ENCODE assay signal across 20 mouse cellular contexts in genomic region chr19:7458901-7459300, GRCm38 (mm10). TPM values are rescaled to one million over a fixed set of nuclear protein-coding genes. Genes with fewer than 3 reads are reported as not detected.
A peak's percentile ranks its signal among the peaks of the same experiment; 100 is the strongest.
DNase-seq lines count a peak whose midpoint lies in the region; ATAC-seq lines count a peak whose summit lies in the region.
"Had no signal": no experiment of that assay in that cellular context is flagged by ENCODE, and none has a peak within 500 bp of the region (broad histone marks: within the 10 kb centered on the region; RNA-seq: fewer than 3 reads in every experiment).

No protein-coding gene starts in this region.

- H3K4me1 ChIP-seq in kidney, embryonic 14.5 days (ENCODE audit: control insufficient read depth, insufficient read depth, low read length), result peaks cover 7% of the 10 kb centered on the region
- peaks cover 19% of the 10 kb centered on the region for H3K4me1 ChIP-seq in kidney, embryonic 16.5 days (ENCODE audit: insufficient read depth, low read length)
- H3K4me1 ChIP-seq: heart, embryonic 10.5 days had no signal

- ATAC-seq in kidney, embryonic 14.5 days (ENCODE audit: low FRiP score, low TSS enrichment), result peak; percentile 68; the same call in 1 of the 2 replicates
- peak; percentile 74 for ATAC-seq in kidney, embryonic 16.5 days (ENCODE audit: low FRiP score, low TSS enrichment)
- ATAC-seq: forebrain, embryonic 16.5 days had no signal

- H3K9ac ChIP-seq in kidney, embryonic 14.5 days (ENCODE audit: low read depth, low read length), result no peak overlapping the region; the same call in 1 of the 2 replicates
- no peak overlapping the region for H3K9ac ChIP-seq in kidney, embryonic 16.5 days (replicated peaks; ENCODE audit: low read length)
- H3K9ac ChIP-seq: embryonic facial prominence, embryonic 13.5 days; forebrain, embryonic 12.5 days; hindbrain, embryonic 14.5 days had no signal

- peaks cover 6% of the 10 kb centered on the region; the same call in 1 of the 2 replicates for H3K36me3 ChIP-seq in kidney, embryonic 14.5 days (ENCODE audit: control insufficient read depth, insufficient read depth, low read length)
- H3K36me3 ChIP-seq in kidney, embryonic 16.5 days (ENCODE audit: insufficient read depth, low read length), result no peaks in the 10 kb centered on the region

- no peaks in the 10 kb centered on the region for H3K27me3 ChIP-seq in kidney, embryonic 14.5 days (ENCODE audit: control insufficient read depth, insufficient read depth, low read length)
- no peaks in the 10 kb centered on the region for H3K27me3 ChIP-seq in kidney, embryonic 16.5 days (ENCODE audit: insufficient read depth, low read length)
- H3K27me3 ChIP-seq: embryonic facial prominence, embryonic 13.5 days; forebrain, embryonic 12.5 days had no signal

- H3K4me2 ChIP-seq in kidney, embryonic 14.5 days (replicated peaks; ENCODE audit: low read depth, low read length), result no peak overlapping the region
- no peak overlapping the region for H3K4me2 ChIP-seq in kidney, embryonic 16.5 days (replicated peaks; ENCODE audit: low read depth, low read length)
- H3K4me2 ChIP-seq: embryonic facial prominence, embryonic 13.5 days; forebrain, embryonic 12.5 days; hindbrain, embryonic 14.5 days had no signal

- no peak overlapping the region for H3K4me3 ChIP-seq in kidney, embryonic 14.5 days (ENCODE audit: low read length)
- no peak overlapping the region for H3K4me3 ChIP-seq in kidney, embryonic 16.5 days (ENCODE audit: low read length)
- H3K4me3 ChIP-seq: embryonic facial prominence, embryonic 13.5 days; forebrain, embryonic 12.5 days; heart, embryonic 10.5 days had no signal

- H3K9me3 ChIP-seq in kidney, embryonic 14.5 days (ENCODE audit: control insufficient read depth, low read length), result no peaks in the 10 kb centered on the region
- no peaks in the 10 kb centered on the region for H3K9me3 ChIP-seq in kidney, embryonic 16.5 days (ENCODE audit: low read length)
- H3K9me3 ChIP-seq: embryonic facial prominence, embryonic 13.5 days; forebrain, embryonic 12.5 days; heart, embryonic 10.5 days had no signal

- H3K27ac ChIP-seq in kidney, embryonic 14.5 days (ENCODE audit: low read depth, low read length), result no peak overlapping the region
- H3K27ac ChIP-seq in kidney, embryonic 16.5 days (ENCODE audit: low read length), result no peak overlapping the region
- H3K27ac ChIP-seq: embryonic facial prominence, embryonic 13.5 days; forebrain, embryonic 12.5 days; heart, embryonic 10.5 days; hindbrain, embryonic 14.5 days had no signal

- peak; percentile 62 for DNase-seq in kidney, adult 9 months
- DNase-seq in kidney, adult 18-20 months, result no peak
- peak; percentile 42 to 43 for DNase-seq in kidney, postnatal 36 days
- DNase-seq in left cerebral cortex, adult 8-10 months (ENCODE audit: low spot score in 2 of 2), result no peak
- no peak for DNase-seq in cerebellum, postnatal 14 days
- DNase-seq: adrenal gland, postnatal 10 days; cerebellum, adult 11 months; cerebellum, adult 8-10 months; cerebellum, postnatal 25 days; gastrocnemius, postnatal 10 days; heart, adult 18-20 months; heart, postnatal 10 days; heart, postnatal 4 days had no signal

RNA-seq across cellular contexts. Expression of gene Rtn3, which starts 24.2 kb away (rescaled TPM):
- polyA plus RNA-seq in kidney, embryonic 14.5 days (2014; fragmentation: Nextera tagmentation; extraction: Ambion mirVana), result 127 and 131 TPM in 2 replicates
- 169 and 172 TPM in 2 replicates for polyA plus RNA-seq in kidney, embryonic 16.5 days (2015; fragmentation: Nextera tagmentation; extraction: Ambion mirVana)
- total RNA-seq in left cerebral cortex, adult 8-10 months (2022), result 100 to 1,000 TPM; 773 to 859 (median 828) TPM

RNA-seq across cellular contexts. Expression of gene Atl3, which starts 34.9 kb away (rescaled TPM):
- 12.5 and 17.7 TPM in 2 replicates for polyA plus RNA-seq in kidney, embryonic 14.5 days (2014; fragmentation: Nextera tagmentation; extraction: Ambion mirVana)
- polyA plus RNA-seq in kidney, embryonic 16.5 days (2015; fragmentation: Nextera tagmentation; extraction: Ambion mirVana), result 13.1 and 13.2 TPM in 2 replicates
- total RNA-seq in left cerebral cortex, adult 8-10 months (2022), result 10 to 100 TPM; 24.0 to 29.8 (median 27.7) TPM

RNA-seq across cellular contexts. Expression of gene 2700081O15Rik, which starts 41.5 kb away (rescaled TPM):
- 9.8 and 10.4 TPM in 2 replicates for polyA plus RNA-seq in kidney, embryonic 14.5 days (2014; fragmentation: Nextera tagmentation; extraction: Ambion mirVana)
- 4.8 and 5.4 TPM in 2 replicates for polyA plus RNA-seq in kidney, embryonic 16.5 days (2015; fragmentation: Nextera tagmentation; extraction: Ambion mirVana)
- 10 to 100 TPM; 28.0 to 28.8 (median 28.5) TPM for total RNA-seq in left cerebral cortex, adult 8-10 months (2022)

Comparison
In these comparisons a context has a peak if more than half of its experiments do, and no peak if none do; other contexts are left out.
1. DNase-seq: peak in kidney, adult 9 months (single experiment) and kidney, postnatal 36 days (2 of 2); none in kidney, adult 18-20 months (single experiment), left cerebral cortex, adult 8-10 months (0 of 2) and cerebellum, postnatal 14 days (0 of 2).